Mouse (Mus musculus): Measurements from ENCODE around the gene Gm10053. TPM values are rescaled to one million over a fixed set of nuclear protein-coding genes. Genes with fewer than 3 reads are reported as not detected.
A peak's percentile ranks its signal among the peaks of the same experiment; 100 is the strongest.

The Gm10053 gene
- polyA plus RNA-seq, 1 experiment from 2014 or later = 154 TPM

- H3K9ac ChIP-seq (replicated peaks; ENCODE audit: low read depth) = no peak overlapping the region
- H3K4me3 ChIP-seq (ENCODE audit: low read depth, low read length) = no peak overlapping the region
- peak; percentile 74 for DNase-seq (ENCODE audit: low spot score)
- H3K4me2 ChIP-seq (replicated peaks; ENCODE audit: low read depth, low read length) = no peak overlapping the region
- no peaks in the 10 kb centered on the region for H3K27me3 ChIP-seq (replicated peaks; ENCODE audit: insufficient read depth, low read length)
- no peaks in the 10 kb centered on the region for H3K36me3 ChIP-seq (ENCODE audit: insufficient read depth, low read length)
- 4% methylated on average over 5 of the region's 5 CpGs for WGBS
- no peaks in the 10 kb centered on the region for H3K4me1 ChIP-seq (ENCODE audit: insufficient read depth, low read depth, low read length)
- H3K9me3 ChIP-seq (ENCODE audit: low read length) = no peaks in the 10 kb centered on the region
- peak; percentile 44; the same call in 1 of the 2 replicates for ATAC-seq
- TF ChIP-seq CTCF (IDR thresholded peaks at IDR 0.05) (peak; percentile 90), EP300 (IDR thresholded peaks at IDR 0.05) (no peak)
- no peak overlapping the region for H3K27ac ChIP-seq (ENCODE audit: low read length)
Measured at GRCm38 (mm10) chr19:24885504-24885903, 10.0 kb downstream of the Gm10053 start.

- Histone ChIP-seq H3K4me2 (replicated peaks; ENCODE audit: low read depth, low read length) (no peak overlapping the region), H3K4me1 (ENCODE audit: insufficient read depth, low read depth, low read length) (no peaks in the 10 kb centered on the region), H3K27ac (ENCODE audit: low read length) (no peak overlapping the region), H3K9ac (replicated peaks; ENCODE audit: low read depth) (no peak overlapping the region), H3K27me3 (replicated peaks; ENCODE audit: insufficient read depth, low read length) (no peaks in the 10 kb centered on the region), H3K9me3 (ENCODE audit: low read length) (no peaks in the 10 kb centered on the region), H3K4me3 (ENCODE audit: low read depth, low read length) (no peak overlapping the region), H3K36me3 (ENCODE audit: insufficient read depth, low read length) (no peaks in the 10 kb centered on the region)
- ATAC-seq (no peak), DNase-seq (ENCODE audit: low spot score) (no peak)
- WGBS = 67% methylated on average over 3 of the region's 3 CpGs
- TF ChIP-seq EP300 (IDR thresholded peaks at IDR 0.05) (no peak), CTCF (IDR thresholded peaks at IDR 0.05) (no peak)
Measured at GRCm38 (mm10) chr19:24886888-24887287, 11.4 kb downstream of the Gm10053 start.

- Histone ChIP-seq H3K27ac (ENCODE audit: low read length) (no peak overlapping the region), H3K4me1 (ENCODE audit: insufficient read depth, low read depth, low read length) (peaks cover 11% of the 10 kb centered on the region; the same call in 1 of the 2 replicates), H3K9me3 (ENCODE audit: low read length) (no peaks in the 10 kb centered on the region), H3K4me3 (ENCODE audit: low read depth, low read length) (no peak overlapping the region), H3K27me3 (replicated peaks; ENCODE audit: insufficient read depth, low read length) (peaks cover 45% of the 10 kb centered on the region), H3K9ac (replicated peaks; ENCODE audit: low read depth) (no peak overlapping the region), H3K36me3 (ENCODE audit: insufficient read depth, low read length) (no peaks in the 10 kb centered on the region), H3K4me2 (replicated peaks; ENCODE audit: low read depth, low read length) (no peak overlapping the region)
- WGBS = 8% methylated on average over 4 of the region's 4 CpGs
- ATAC-seq = no peak
- DNase-seq (ENCODE audit: low spot score) = no peak
- no peak for TF ChIP-seq EP300 (IDR thresholded peaks at IDR 0.05)
- TF ChIP-seq CTCF (IDR thresholded peaks at IDR 0.05) = no peak
Measured at GRCm38 (mm10) chr19:24896536-24896935, 21.1 kb downstream of the Gm10053 start.

- Histone ChIP-seq H3K9ac (replicated peaks; ENCODE audit: low read depth) (no peak overlapping the region), H3K9me3 (ENCODE audit: low read length) (no peaks in the 10 kb centered on the region), H3K27ac (ENCODE audit: low read length) (no peak overlapping the region), H3K27me3 (replicated peaks; ENCODE audit: insufficient read depth, low read length) (peaks cover 52% of the 10 kb centered on the region), H3K36me3 (ENCODE audit: insufficient read depth, low read length) (no peaks in the 10 kb centered on the region), H3K4me1 (ENCODE audit: insufficient read depth, low read depth, low read length) (peaks cover 11% of the 10 kb centered on the region; the same call in 1 of the 2 replicates), H3K4me3 (ENCODE audit: low read depth, low read length) (peak overlapping the region; percentile 10; the same call in 1 of the 2 replicates), H3K4me2 (replicated peaks; ENCODE audit: low read depth, low read length) (no peak overlapping the region; the same call in 1 of the 2 replicates)
- DNase-seq (ENCODE audit: low spot score) = no peak
- TF ChIP-seq CTCF (IDR thresholded peaks at IDR 0.05) = no peak
- ATAC-seq = no peak
- WGBS = 2% methylated on average over 55 of the region's 57 CpGs
Measured at GRCm38 (mm10) chr19:24897006-24897895, 21.8 kb downstream of the Gm10053 start.

GRCm38 (mm10) chr19:24897896-24898736 is 22.6 kb downstream of the Gm10053 start:
- no peak overlapping the region; the same call in 1 of the 2 replicates for H3K4me3 ChIP-seq (ENCODE audit: low read depth, low read length)
- peaks cover 58% of the 10 kb centered on the region for H3K27me3 ChIP-seq (replicated peaks; ENCODE audit: insufficient read depth, low read length)
- no peak overlapping the region for H3K27ac ChIP-seq (ENCODE audit: low read length)
- ATAC-seq (no peak), DNase-seq (ENCODE audit: low spot score) (no peak)
- H3K9me3 ChIP-seq (ENCODE audit: low read length) = no peaks in the 10 kb centered on the region
- H3K4me2 ChIP-seq (replicated peaks; ENCODE audit: low read depth, low read length) = no peak overlapping the region
- peaks cover 11% of the 10 kb centered on the region; the same call in 1 of the 2 replicates for H3K4me1 ChIP-seq (ENCODE audit: insufficient read depth, low read depth, low read length)
- no peak for TF ChIP-seq EP300 (IDR thresholded peaks at IDR 0.05)
- TF ChIP-seq CTCF (IDR thresholded peaks at IDR 0.05) = no peak
- no peaks in the 10 kb centered on the region for H3K36me3 ChIP-seq (ENCODE audit: insufficient read depth, low read length)
- no peak overlapping the region for H3K9ac ChIP-seq (replicated peaks; ENCODE audit: low read depth)
- 5% methylated on average over 20 of the region's 20 CpGs for WGBS

Data from lung, postnatal 0 days (tissue).